Mouse (Mus musculus) CH12.LX (cell line): ENCODE results near the gene Adipor2. TPM values are rescaled to one million over a fixed set of nuclear protein-coding genes. Genes with fewer than 3 reads are reported as not detected.

Experiments used
- DNase-seq: peaks from one replicate; pipeline ENCODE4 v3.0.0-alpha.2; 2013; ENCODE audit errors: extremely low read depth
- H3K27ac ChIP-seq: 2 replicates; pipeline ENCODE4 v1.5.1; 2012; ENCODE audit warnings: low read depth, mild to moderate bottlenecking, control low read depth, moderate library complexity; ENCODE audit not compliant: insufficient read depth
- H3K27me3 ChIP-seq: replicated peaks from 2 replicates; pipeline ENCODE3; 2012; ENCODE audit warnings: inconsistent platforms
- H3K36me3 ChIP-seq, 2 experiments: replicated peaks in 1 of 2; 2 replicates each; pipeline versions ENCODE3 to v1.6.1; 2012; ENCODE audit warnings: inconsistent platforms in 1 of 2, low read length in 1 of 2, mild to moderate bottlenecking in 1 of 2, mixed read lengths in 1 of 2, moderate library complexity in 1 of 2; ENCODE audit not compliant: control insufficient read depth in 1 of 2, insufficient read depth in 1 of 2
- H3K4me1 ChIP-seq, 2 experiments: 2 replicates each; pipeline ENCODE4 v1.6.1; 2012; ENCODE audit warnings: inconsistent platforms in 1 of 2, moderate library complexity in 1 of 2; ENCODE audit not compliant: insufficient read depth in 2 of 2, control insufficient read depth in 1 of 2
- H3K4me2 ChIP-seq: 2 replicates; pipeline ENCODE4 v1.6.1; 2012; ENCODE audit warnings: low read depth, mild to moderate bottlenecking, control low read depth; ENCODE audit not compliant: poor library complexity, insufficient read depth, severe bottlenecking
- H3K4me3 ChIP-seq, 3 experiments: fragments of 150-350 bp in 1 of 3; sonication (generic) in 1 of 3; replicated peaks in 1 of 3; 2 replicates each; pipeline versions ENCODE3 to v1.5.1; 2011 to 2012; ENCODE audit warnings: low read depth in 2 of 3, low read length in 2 of 3, mild to moderate bottlenecking in 2 of 3, moderate library complexity in 2 of 3, control low read depth in 1 of 3, improper control_type of control experiment in 1 of 3, inconsistent platforms in 1 of 3, mixed read lengths in 1 of 3; ENCODE audit not compliant: poor library complexity in 1 of 3
- H3K79me2 ChIP-seq: replicated peaks from 2 replicates; pipeline ENCODE4 v1.6.1; 2012; ENCODE audit warnings: mild to moderate bottlenecking, moderate library complexity; ENCODE audit not compliant: control insufficient read depth, poor library complexity, insufficient read depth, severe bottlenecking; ENCODE audit errors: extremely low read depth
- H3K9ac ChIP-seq: 2 replicates; pipeline ENCODE4 v1.6.1; 2012; ENCODE audit warnings: low read depth, mild to moderate bottlenecking, control low read depth, moderate library complexity; ENCODE audit not compliant: insufficient read depth
- H3K9me3 ChIP-seq: replicated peaks from 2 replicates; pipeline ENCODE3; 2012; ENCODE audit warnings: low read length, inconsistent platforms, mixed read lengths
- BHLHE40 ChIP-seq: IDR thresholded peaks from 2 replicates; pipeline ENCODE4 v1.6.1; 2011; ENCODE audit warnings: mild to moderate bottlenecking, low read depth, low read length, improper control_type of control experiment
- CHD1 ChIP-seq: IDR thresholded peaks from 2 replicates; pipeline ENCODE4 v1.6.1; 2012; ENCODE audit warnings: low read depth, low read length, improper control_type of control experiment, inconsistent platforms
- CTCF ChIP-seq, 2 experiments: IDR thresholded peaks in 1 of 2; conservative IDR thresholded peaks in 1 of 2; 2 replicates each; pipeline ENCODE4 v1.5.1; 2011 to 2012; ENCODE audit warnings: low read depth in 2 of 2, low read length in 2 of 2, improper control_type of control experiment in 1 of 2, inconsistent platforms in 1 of 2, mild to moderate bottlenecking in 1 of 2, moderate library complexity in 1 of 2
- EP300 ChIP-seq: IDR thresholded peaks from 2 replicates; pipeline ENCODE4 v1.6.1; 2011; ENCODE audit warnings: low read length, improper control_type of control experiment
- GABPA ChIP-seq: IDR thresholded peaks from 2 replicates; pipeline ENCODE4 v1.6.1; 2012; ENCODE audit warnings: low read depth, low read length, improper control_type of control experiment, inconsistent platforms; ENCODE audit not compliant: insufficient replicate concordance
- HCFC1 ChIP-seq: IDR thresholded peaks from 2 replicates; pipeline ENCODE4 v1.6.1; 2012; ENCODE audit warnings: low read depth, mild to moderate bottlenecking, inconsistent platforms, low read length, improper control_type of control experiment
- IRF4 ChIP-seq: IDR thresholded peaks from 2 replicates; pipeline ENCODE4 v1.6.1; 2014; ENCODE audit warnings: low read depth, mild to moderate bottlenecking, inconsistent platforms, low read length, improper control_type of control experiment
- JUND ChIP-seq: conservative IDR thresholded peaks from 2 replicates; pipeline ENCODE4 v1.6.1; 2011; ENCODE audit warnings: low read depth, low read length, improper control_type of control experiment
- MAZ ChIP-seq: IDR thresholded peaks from 2 replicates; pipeline ENCODE4 v1.6.1; 2012; ENCODE audit warnings: low read depth, mild to moderate bottlenecking, inconsistent platforms, low read length, improper control_type of control experiment, moderate library complexity
- MEF2A ChIP-seq: IDR thresholded peaks from 2 replicates; pipeline ENCODE4 v1.6.1; 2014; ENCODE audit warnings: low read depth, mild to moderate bottlenecking, inconsistent platforms, low read length, improper control_type of control experiment, borderline replicate concordance
- MXI1 ChIP-seq: IDR thresholded peaks from 2 replicates; pipeline ENCODE4 v1.6.1; 2011; ENCODE audit warnings: mild to moderate bottlenecking, low read depth, low read length, improper control_type of control experiment
- NRF1 ChIP-seq: IDR thresholded peaks from 2 replicates; pipeline ENCODE4 v1.6.1; 2014; ENCODE audit warnings: low read depth, mild to moderate bottlenecking, inconsistent platforms, low read length, improper control_type of control experiment, moderate library complexity
- POLR2A ChIP-seq: IDR thresholded peaks from 2 replicates; pipeline ENCODE4 v1.6.1; 2011; ENCODE audit warnings: low read depth, mild to moderate bottlenecking, improper control_type of control experiment, low read length
- RAD21 ChIP-seq: IDR thresholded peaks from 2 replicates; pipeline ENCODE4 v1.6.1; 2011; ENCODE audit warnings: low read depth, mild to moderate bottlenecking, low read length, improper control_type of control experiment, moderate library complexity
- SIN3A ChIP-seq: IDR thresholded peaks from 2 replicates; pipeline ENCODE4 v1.6.1; 2012; ENCODE audit warnings: low read length, improper control_type of control experiment, inconsistent platforms
- SMC3 ChIP-seq: IDR thresholded peaks from 2 replicates; pipeline ENCODE4 v1.6.1; 2011; ENCODE audit warnings: low read depth, low read length, improper control_type of control experiment
- TBP ChIP-seq: conservative IDR thresholded peaks from 2 replicates; pipeline ENCODE4 v1.6.1; 2011; ENCODE audit warnings: low read depth, low read length, improper control_type of control experiment
- USF1 ChIP-seq: IDR thresholded peaks from 2 replicates; pipeline ENCODE4 v1.6.1; 2014; ENCODE audit warnings: low read depth, mild to moderate bottlenecking, inconsistent platforms, low read length, improper control_type of control experiment
- USF2 ChIP-seq: conservative IDR thresholded peaks from 2 replicates; pipeline ENCODE4 v1.6.1; 2011; ENCODE audit warnings: low read depth, low read length, improper control_type of control experiment
- ZC3H11A ChIP-seq: IDR thresholded peaks from 2 replicates; pipeline ENCODE4 v1.6.1; 2012; ENCODE audit warnings: low read depth, mild to moderate bottlenecking, inconsistent platforms, low read length, improper control_type of control experiment
- ZKSCAN1 ChIP-seq: IDR thresholded peaks from 2 replicates; pipeline ENCODE4 v1.6.1; 2012; ENCODE audit warnings: low read depth, inconsistent platforms, low read length, improper control_type of control experiment, borderline replicate concordance
- ZMIZ1 ChIP-seq: IDR thresholded peaks from 2 replicates; pipeline ENCODE4 v1.6.1; 2012; ENCODE audit warnings: low read depth, mild to moderate bottlenecking, inconsistent platforms, low read length, improper control_type of control experiment
- ZNF384 ChIP-seq: IDR thresholded peaks from 2 replicates; pipeline ENCODE4 v1.6.1; 2012; ENCODE audit warnings: low read depth, low read length, improper control_type of control experiment, inconsistent platforms
- dilution Hi-C: fragments of 300-500 bp; cut with MboI; formaldehyde crosslinking; loops from 2 replicates; pipeline ENCODE4 v1.14.3; 2020; ENCODE audit warnings: low sequenced_read_pairs; ENCODE audit not compliant: extremely low pct_unique_long_range_greater_than_20kb, extremely low pct_ligation_motif_present
- in situ Hi-C: fragments of 300-500 bp; cut with MboI; formaldehyde crosslinking; loops from 3 replicates; pipeline ENCODE4 v1.14.3; 2019; ENCODE audit warnings: low sequenced_read_pairs, low pct_ligation_motif_present, low pct_unique_long_range_greater_than_20kb, mixed read lengths
- polyA plus RNA-seq: library from polyadenylated mRNA; unstranded; fragments of >175 nt; gene quantifications from 2 replicates; pipeline ENCODE4 v1.2.1, GENCODE M21; 2012; ENCODE audit warnings: low read depth; ENCODE audit not compliant: insufficient read length
- total RNA-seq, 2 experiments: library from RNA; depleted of rRNA; stranded (reverse); fragments of 300-350 nt in 1 of 2; fragments of >200 nt in 1 of 2; gene quantifications; 2 replicates each; pipeline ENCODE4 v1.2.3; 2012 to 2014

The Adipor2 gene
- total and polyA plus RNA-seq, 3 experiments: 29.8 to 43.5 (median 40.3) TPM

- Histone ChIP-seq H3K9ac (no peak overlapping the region), H3K4me3 (no peak overlapping the region), H3K27me3 (no peaks in the 10 kb centered on the region), H3K4me2 (no peak overlapping the region), H3K9me3 (no peaks in the 10 kb centered on the region), H3K27ac (no peak overlapping the region), H3K79me2 (no peaks in the 10 kb centered on the region), H3K4me1 (no peaks in the 10 kb centered on the region), H3K36me3 (peaks cover 0 to 17% of the 10 kb centered on the region in 2 experiments)
- no peak for DNase-seq
- dilution Hi-C loops: no loop called here
- TF ChIP-seq HCFC1 (no peak), POLR2A (no peak), BHLHE40 (no peak), MAZ (no peak), MXI1 (no peak), EP300 (no peak), ZNF384 (no peak), MEF2A (no peak), ZKSCAN1 (no peak), NRF1 (no peak), JUND (no peak), SIN3A (no peak), IRF4 (no peak), SMC3 (no peak), USF1 (no peak), RAD21 (no peak)
- in situ Hi-C loops: no loop called here
Measured at GRCm38 (mm10) chr6:119431751-119432324, 14.3 kb upstream of the Adipor2 start.

- TF ChIP-seq RAD21: peak; percentile 99
- no peak for TF ChIP-seq EP300
- TF ChIP-seq ZC3H11A: peak; percentile 62
- peak; percentile 66 to 91 for TF ChIP-seq CTCF (conservative IDR thresholded peaks at IDR 0.05 in 1 of 2, IDR thresholded peaks at IDR 0.05 in 1 of 2; ENCODE audit: low read depth in 2 of 2, low read length in 2 of 2)
- TF ChIP-seq MXI1: no peak
- no peak for TF ChIP-seq ZMIZ1
- no peak for TF ChIP-seq CHD1
- TF ChIP-seq TBP: no peak
- TF ChIP-seq USF1: no peak
- TF ChIP-seq USF2: no peak
- TF ChIP-seq SMC3: peak; percentile 87
- TF ChIP-seq GABPA: no peak
- TF ChIP-seq, all 38 proteins: peak for 4
- Histone ChIP-seq H3K9me3 (no peaks in the 10 kb centered on the region), H3K4me1 (no peaks in the 10 kb centered on the region), H3K4me2 (no peak overlapping the region), H3K27ac (no peak overlapping the region), H3K9ac (no peak overlapping the region), H3K36me3 (peaks cover 0 to 15% of the 10 kb centered on the region in 2 experiments), H3K4me3 (no peak overlapping the region), H3K27me3 (no peaks in the 10 kb centered on the region), H3K79me2 (no peaks in the 10 kb centered on the region)
- in situ Hi-C loops: no loop called here
- DNase-seq: peak; percentile 49
- dilution Hi-C loops: no loop called here
Measured at GRCm38 (mm10) chr6:119430508-119430907, 13.0 kb upstream of the Adipor2 start.
